Mouse (Mus musculus) adrenal gland, postnatal 0 days (tissue): ENCODE measurements around the gene H2-K1. TPM values are rescaled to one million over a fixed set of nuclear protein-coding genes. Genes with fewer than 3 reads are reported as not detected.

Source experiments
- microRNA-seq: library from miRNA; unstranded; fragments of <30 nt; microRNA quantifications from one replicate; pipeline ENCODE4, GENCODE M21; 2016; ENCODE audit warnings: borderline replicate concordance; ENCODE audit not compliant: insufficient number of aligned reads
- polyA plus RNA-seq: library from polyadenylated mRNA; unstranded; fragments of >200 nt; fragmentation: Nextera tagmentation; extraction: Ambion mirVana; gene quantifications from 2 replicates; pipeline ENCODE4 v1.2.1, GENCODE M21; 2015

Gene H2-K1
- 146 and 274 TPM in 2 replicates for polyA plus RNA-seq

DNA sequence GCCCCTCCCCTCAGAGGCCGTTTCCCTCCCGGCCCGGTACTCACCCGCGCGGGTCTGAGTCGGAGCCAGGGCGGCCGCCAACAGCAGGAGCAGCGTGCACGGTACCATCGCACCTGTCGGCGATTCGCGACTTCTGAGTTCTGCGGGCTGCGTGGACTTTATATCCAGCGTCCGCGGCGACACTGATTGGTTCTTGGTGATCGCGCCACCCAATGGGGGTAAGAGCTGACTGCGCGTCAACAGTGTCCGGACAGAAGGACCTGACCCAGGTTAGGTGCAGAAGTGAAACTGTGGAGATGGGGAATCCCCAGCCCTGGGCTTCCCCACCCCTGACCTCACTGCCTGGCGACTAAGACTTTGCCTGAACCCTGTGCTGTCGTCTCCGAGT lies at the start of gene H2-K1:
TSS of gene H2-K1 (minus strand) at position 198 of the 388 bp plus-strand sequence.

DNA sequence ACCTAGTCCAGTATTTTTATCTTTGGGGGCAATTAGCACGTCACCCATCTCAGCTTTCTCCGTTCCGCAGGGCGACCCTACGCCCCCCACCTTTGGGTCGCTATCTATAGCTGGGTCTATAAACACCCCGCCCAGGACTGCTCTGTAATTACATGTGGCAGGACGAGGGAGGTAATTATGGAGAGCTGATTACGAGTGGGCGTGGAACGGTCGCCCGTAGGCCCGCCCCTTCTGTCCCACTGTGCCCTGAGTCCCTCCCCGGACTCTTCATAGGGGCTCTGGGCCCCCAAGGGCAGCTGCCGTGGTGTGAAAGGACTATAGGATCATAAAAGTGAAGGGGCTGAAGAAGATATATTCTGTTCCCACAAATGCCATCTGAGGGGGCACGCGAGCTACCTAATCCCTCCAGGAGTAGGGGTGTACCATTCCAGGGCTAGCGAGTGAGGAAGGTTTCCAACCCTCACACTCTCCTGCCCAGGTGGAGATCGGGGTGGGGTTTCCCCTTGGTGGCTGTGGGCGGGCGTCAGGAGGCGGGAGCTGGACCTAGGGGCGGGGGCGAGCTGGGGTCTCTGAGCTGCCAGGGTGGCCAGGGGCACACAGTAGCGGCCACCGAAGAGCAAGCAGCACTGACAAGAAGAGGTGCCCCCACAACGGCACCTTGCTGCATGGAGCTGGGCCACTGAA lies 38.9 kb upstream of the H2-K1 start, which contains the start of gene Col11a2:
TSS of gene Col11a2 (plus strand) at position 560 of the 684 bp plus-strand sequence.

GRCm38 (mm10) chr17:34031465-34032173 lies 31.5 kb upstream of the H2-K1 start, which contains the start of the genes Slc39a7 and Rxrb:
Slc39a7 (minus strand) TSS chr17:34031682.
Rxrb (plus strand) TSS chr17:34031812.

DNA sequence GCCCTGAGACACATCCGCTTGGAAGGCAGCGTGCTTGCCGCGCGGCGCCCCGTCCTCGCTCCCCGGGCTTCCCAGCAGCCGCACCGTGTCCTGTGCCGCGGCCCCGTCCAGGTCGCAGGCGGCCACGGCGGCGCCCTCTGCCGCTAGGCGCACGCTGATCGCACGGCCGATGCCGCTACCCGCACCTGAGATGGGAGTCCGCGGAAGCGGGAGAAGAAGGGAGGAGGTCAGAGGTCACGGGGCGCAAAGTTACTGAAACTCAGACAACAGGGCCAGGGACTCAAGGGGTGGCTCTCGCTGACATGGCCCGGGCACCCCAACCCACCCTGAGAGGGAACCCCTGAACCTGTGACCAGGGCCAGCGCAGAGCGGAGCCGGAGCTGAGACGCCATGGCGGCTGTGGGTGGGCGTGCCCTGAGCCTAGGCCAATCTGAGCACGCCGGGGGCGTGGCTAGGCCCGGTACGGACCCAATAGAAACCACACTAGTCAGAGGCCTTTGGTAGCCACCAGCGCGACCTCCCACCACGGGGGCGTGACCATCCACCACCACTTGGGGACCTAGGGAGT lies 27.6 kb upstream of the H2-K1 start, which contains the start of gene H2-Ke6:
TSS of gene H2-Ke6 (minus strand) at position 405 of the 568 bp plus-strand sequence.

DNA sequence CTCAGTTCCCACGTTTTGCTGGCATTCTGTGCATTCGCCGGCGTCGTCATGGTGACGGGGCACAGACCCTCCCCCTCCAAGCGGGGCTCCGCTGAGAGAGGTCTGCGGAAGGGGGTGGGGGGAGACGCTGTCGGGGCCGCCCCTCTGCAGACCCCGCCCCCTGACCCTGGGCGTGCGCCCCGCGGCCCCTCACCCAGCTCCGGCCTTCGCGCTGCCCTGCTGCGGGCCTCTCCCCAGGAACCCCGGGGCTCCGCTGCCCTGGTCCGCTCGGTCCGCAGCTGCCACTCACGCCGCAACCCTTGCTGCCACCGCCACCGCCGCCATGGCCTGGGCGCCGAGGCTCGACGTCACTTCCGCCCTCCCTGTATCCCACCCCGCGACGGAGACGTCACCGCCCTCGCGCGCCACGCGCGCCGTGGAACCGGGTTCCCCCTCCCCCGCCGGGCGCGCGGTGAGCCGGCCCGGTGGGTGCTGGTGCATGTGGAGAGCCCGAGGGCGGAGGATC lies 24.2 kb upstream of the H2-K1 start, which contains the start of gene Ring1:
TSS of gene Ring1 (minus strand) at position 364 of the 505 bp plus-strand sequence.

DNA sequence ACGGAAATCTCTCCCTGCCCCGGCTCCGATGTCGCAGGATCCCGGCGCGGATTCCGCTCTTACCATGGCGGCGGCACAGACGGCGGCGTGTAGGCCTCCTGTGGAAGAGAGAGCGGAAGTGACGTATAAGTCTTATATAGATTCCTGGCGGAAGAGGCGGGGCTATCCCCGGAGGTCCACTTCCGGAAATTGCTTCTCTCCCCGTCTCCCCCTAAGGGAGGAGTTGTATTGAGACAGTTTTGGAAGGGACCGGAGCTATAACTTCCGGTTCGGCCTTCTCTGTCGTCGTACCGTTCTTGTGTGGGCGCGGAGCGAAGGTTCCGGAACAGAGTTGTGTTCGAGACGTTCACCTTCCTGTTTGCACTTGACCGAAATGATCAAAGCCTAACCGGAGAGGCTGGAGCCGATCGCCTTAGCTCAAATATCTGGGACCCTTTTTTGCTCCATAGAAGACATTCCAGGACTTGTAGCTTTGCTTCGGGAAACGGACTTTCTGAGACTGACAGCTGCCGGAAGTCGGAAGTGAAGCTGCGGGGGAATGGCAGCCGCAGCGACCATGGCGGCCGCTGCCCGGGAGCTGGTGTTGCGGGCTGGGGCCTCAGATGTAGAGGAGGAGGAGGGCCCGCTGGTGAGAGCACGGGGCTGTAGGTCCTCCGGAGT lies 44.5 kb downstream of the H2-K1 start, which contains the start of the genes Vps52 and Rps18:
TSS of gene Vps52 (plus strand) at position 258 of the 660 bp plus-strand sequence.
TSS of gene Rps18 (minus strand) at position 447 of the 660 bp plus-strand sequence.

DNA sequence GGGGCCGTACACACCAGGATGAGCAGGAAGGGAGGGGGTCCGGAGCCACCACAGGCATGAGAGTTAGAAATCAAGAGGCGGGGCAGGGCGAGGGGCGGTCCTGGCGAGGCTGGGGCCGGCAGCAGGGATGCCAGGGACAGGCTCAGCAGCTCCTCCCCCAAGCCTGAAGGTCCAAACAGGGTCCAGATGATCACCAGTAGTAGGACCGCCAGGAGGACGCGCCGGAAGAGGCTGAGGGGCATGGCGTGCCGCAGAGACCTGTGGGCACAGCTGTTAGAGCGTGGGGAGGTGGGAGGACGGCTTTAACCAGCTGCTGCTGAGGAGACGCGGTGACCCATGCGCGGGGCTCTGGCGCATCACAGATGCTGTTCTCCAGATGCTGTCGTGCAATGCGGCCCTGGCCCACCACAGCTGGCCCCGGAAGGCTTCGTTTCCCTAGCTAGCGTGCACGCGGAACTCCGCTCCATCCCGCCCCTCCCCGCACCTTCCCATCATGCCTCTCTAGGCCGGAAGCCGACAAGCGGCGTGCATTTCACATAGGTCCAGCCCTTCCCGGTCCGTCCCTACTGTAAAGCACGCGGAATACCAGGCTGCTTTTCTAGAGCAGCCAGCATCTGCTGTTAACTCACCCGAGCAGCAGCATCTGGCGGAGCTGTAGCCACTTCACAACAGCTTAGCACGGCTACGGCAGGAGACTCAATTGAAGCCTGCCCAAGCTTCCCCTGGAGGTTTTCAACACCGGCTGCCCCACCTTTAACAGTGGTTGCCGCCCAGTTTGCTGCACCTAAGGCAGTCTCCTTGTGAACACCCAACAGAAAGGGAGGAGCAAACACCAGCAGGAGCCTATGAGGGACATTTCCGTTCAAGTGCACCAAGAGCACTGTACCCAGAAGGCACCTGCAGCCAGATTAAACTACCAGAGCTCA lies 48.9 kb downstream of the H2-K1 start, which contains the start of gene B3galt4:
TSS of gene B3galt4 (minus strand) at position 468 of the 926 bp plus-strand sequence.

Small RNA genes within 50 kb of the gene (microRNA-seq; reads per million reads assigned to microRNA genes)
- not detected for gene Mir219a-1
- not detected for gene Mir219c

Other genes with a start within 250 kb of the H2-K1 start
- 248 and 296 TPM in 2 replicates for gene Rab11b, start 239.8 kb downstream of the H2-K1 start, polyA plus RNA-seq
- gene Angptl4, start 218.5 kb downstream of the H2-K1 start, polyA plus RNA-seq: 84.8 and 87.3 TPM in 2 replicates
- 50.5 and 107 TPM in 2 replicates for gene Kank3, start 189.8 kb downstream of the H2-K1 start, polyA plus RNA-seq
- gene Rps28, start 175.8 kb downstream of the H2-K1 start, polyA plus RNA-seq: 1,247 and 1,332 TPM in 2 replicates
- 987 and 1,283 TPM in 2 replicates for gene Ndufa7, start 175.8 kb downstream of the H2-K1 start, polyA plus RNA-seq
- 89.3 and 138 TPM in 2 replicates for gene Cd320, start 157.3 kb downstream of the H2-K1 start, polyA plus RNA-seq
- not detected in 2 replicates for gene Gm7029, start 126.5 kb downstream of the H2-K1 start, polyA plus RNA-seq
- 2.3 and 3.1 TPM in 2 replicates for gene Kifc1, start 109.7 kb downstream of the H2-K1 start, polyA plus RNA-seq
- gene Platr17, start 95.2 kb downstream of the H2-K1 start, polyA plus RNA-seq: 0.27 TPM in 1 of 2 replicates, not detected in the other
- gene Daxx, start 90.9 kb downstream of the H2-K1 start, polyA plus RNA-seq: 23.8 and 32.1 TPM in 2 replicates
- gene Tapbp, start 84.4 kb downstream of the H2-K1 start, polyA plus RNA-seq: 72.5 and 91.8 TPM in 2 replicates
- gene Zbtb22, start 84.4 kb downstream of the H2-K1 start, polyA plus RNA-seq: 14.6 and 16.5 TPM in 2 replicates
- gene Rgl2, start 70.8 kb downstream of the H2-K1 start, polyA plus RNA-seq: 20.0 and 32.4 TPM in 2 replicates
- gene Pfdn6, start 60.0 kb downstream of the H2-K1 start, polyA plus RNA-seq: 108 and 142 TPM in 2 replicates
- gene Wdr46, start 59.7 kb downstream of the H2-K1 start, polyA plus RNA-seq: 17.5 and 21.3 TPM in 2 replicates
- 7.6 and 8.1 TPM in 2 replicates for gene B3galt4, start 48.9 kb downstream of the H2-K1 start, polyA plus RNA-seq
- gene Vps52, start 44.5 kb downstream of the H2-K1 start, polyA plus RNA-seq: 28.4 and 40.1 TPM in 2 replicates
- 2,003 and 3,084 TPM in 2 replicates for gene Rps18, start 44.3 kb downstream of the H2-K1 start, polyA plus RNA-seq
- gene Ring1, start 24.3 kb upstream of the H2-K1 start, polyA plus RNA-seq: 22.3 and 29.6 TPM in 2 replicates
- gene H2-Ke6, start 27.7 kb upstream of the H2-K1 start, polyA plus RNA-seq: 105 and 163 TPM in 2 replicates
- 99.2 and 160 TPM in 2 replicates for gene Slc39a7, start 31.3 kb upstream of the H2-K1 start, polyA plus RNA-seq
- 33.2 and 38.4 TPM in 2 replicates for gene Rxrb, start 31.5 kb upstream of the H2-K1 start, polyA plus RNA-seq
- gene Col11a2, start 39.1 kb upstream of the H2-K1 start, polyA plus RNA-seq: 0.25 and 0.80 TPM in 2 replicates
- 0.25 TPM in 1 of 2 replicates, not detected in the other for gene H2-Oa, start 92.0 kb upstream of the H2-K1 start, polyA plus RNA-seq
- gene H2-DMa, start 119.2 kb upstream of the H2-K1 start, polyA plus RNA-seq: 10.2 and 13.7 TPM in 2 replicates
- gene Brd2, start 122.3 kb upstream of the H2-K1 start, polyA plus RNA-seq: 69.4 and 71.0 TPM in 2 replicates
- gene H2-DMb2, start 143.0 kb upstream of the H2-K1 start, polyA plus RNA-seq: 0.44 and 0.97 TPM in 2 replicates
- 1.9 and 2.3 TPM in 2 replicates for gene H2-DMb1, start 152.7 kb upstream of the H2-K1 start, polyA plus RNA-seq
- gene Tap1, start 187.2 kb upstream of the H2-K1 start, polyA plus RNA-seq: 8.0 and 13.6 TPM in 2 replicates
- 16.0 and 17.9 TPM in 2 replicates for gene Psmb9, start 187.4 kb upstream of the H2-K1 start, polyA plus RNA-seq
- gene Psmb8, start 197.4 kb upstream of the H2-K1 start, polyA plus RNA-seq: 43.3 and 45.2 TPM in 2 replicates
- 10.7 and 23.8 TPM in 2 replicates for gene Tap2, start 203.2 kb upstream of the H2-K1 start, polyA plus RNA-seq
- 0.16 and 0.21 TPM in 2 replicates for gene H2-Ob, start 238.6 kb upstream of the H2-K1 start, polyA plus RNA-seq